Mouse (Mus musculus) right cerebral cortex, postnatal 14 days (tissue): ENCODE measurements around the gene Cry1.

Experiments
- DNase-seq: peaks from one replicate; pipeline ENCODE4 v3.0.0; 2022

The Cry1 gene

GRCm38 (mm10) chr10:85159989-85160619 lies 24.8 kb downstream of the Cry1 start:
- DNase-seq: no peak

- no peak for DNase-seq
Measured at GRCm38 (mm10) chr10:85157451-85157850, 27.4 kb downstream of the Cry1 start.

GRCm38 (mm10) chr10:85154195-85154594 lies 30.7 kb downstream of the Cry1 start:
- peak; percentile 68 for DNase-seq

- no peak for DNase-seq
Measured at GRCm38 (mm10) chr10:85149226-85149625, 35.6 kb downstream of the Cry1 start.

- DNase-seq: no peak
Measured at GRCm38 (mm10) chr10:85146282-85146681, 38.6 kb downstream of the Cry1 start.

GRCm38 (mm10) chr10:85141465-85141864 lies 43.4 kb downstream of the Cry1 start:
- DNase-seq: no peak

- DNase-seq: no peak
Measured at GRCm38 (mm10) chr10:85136573-85136972, 48.3 kb downstream of the Cry1 start.

- no peak for DNase-seq
Measured at GRCm38 (mm10) chr10:85128453-85128852, 56.4 kb downstream of the Cry1 start.

GRCm38 (mm10) chr10:85127395-85128287 lies 57.2 kb downstream of the Cry1 start, which contains the start of gene Mterf2:
Mterf2 (minus strand) TSS chr10:85128027.
- DNase-seq: peak; percentile 90

GRCm38 (mm10) chr10:85125184-85125583 lies 59.7 kb downstream of the Cry1 start:
- no peak for DNase-seq

- DNase-seq: no peak
Measured at GRCm38 (mm10) chr10:85114409-85114808, 70.5 kb downstream of the Cry1 start.

- peak; percentile 11 for DNase-seq
Measured at GRCm38 (mm10) chr10:85103085-85103885, 81.6 kb downstream of the Cry1 start.

GRCm38 (mm10) chr10:85102247-85103084 lies 82.4 kb downstream of the Cry1 start, which contains the start of the genes Fhl4 and Tmem263:
Fhl4 (minus strand) TSS chr10:85102495.
Tmem263 (plus strand) TSS chr10:85102627.
- peak; percentile 87 for DNase-seq

GRCm38 (mm10) chr10:85101841-85102240 lies 83.0 kb downstream of the Cry1 start:
- peak; percentile 16 for DNase-seq
